Mouse (Mus musculus): ENCODE data around the gene Dazap1. TPM values are rescaled to one million over a fixed set of nuclear protein-coding genes. Genes with fewer than 3 reads are reported as not detected.

The Dazap1 gene
- total RNA-seq, 1 experiment from 2014 or later: 329 TPM

GRCm38 (mm10) chr10:80325045-80325444 is 63.8 kb downstream of the Dazap1 start:
- no peak for ATAC-seq (replicated peaks in 1 of 2; ENCODE audit: insufficient read depth in 1 of 2, low FRiP score in 2 of 2, low TSS enrichment in 1 of 2, low read depth in 1 of 2, poor library complexity in 2 of 2, severe bottlenecking in 2 of 2)

- ATAC-seq (replicated peaks in 1 of 2; ENCODE audit: insufficient read depth in 1 of 2, low FRiP score in 2 of 2, low TSS enrichment in 1 of 2, low read depth in 1 of 2, poor library complexity in 2 of 2, severe bottlenecking in 2 of 2): peak; percentile 90 to 92
Observed at GRCm38 (mm10) chr10:80329273-80330081, 68.2 kb downstream of the Dazap1 start, which contains the start of the genes Pcsk4 and Reep6. Gene Pcsk4 (minus strand): TSS chr10:80329498. Gene Reep6 (plus strand): TSS chr10:80329953.

- ATAC-seq (replicated peaks in 1 of 2; ENCODE audit: insufficient read depth in 1 of 2, low FRiP score in 2 of 2, low TSS enrichment in 1 of 2, low read depth in 1 of 2, poor library complexity in 2 of 2, severe bottlenecking in 2 of 2): no peak; a peak in 1 of 4 replicates
Observed at GRCm38 (mm10) chr10:80330084-80330483, 68.8 kb downstream of the Dazap1 start.

GRCm38 (mm10) chr10:80330888-80331287 is 69.6 kb downstream of the Dazap1 start:
- no peak for ATAC-seq (replicated peaks in 1 of 2; ENCODE audit: insufficient read depth in 1 of 2, low FRiP score in 2 of 2, low TSS enrichment in 1 of 2, low read depth in 1 of 2, poor library complexity in 2 of 2, severe bottlenecking in 2 of 2)

- no peak for ATAC-seq (replicated peaks in 1 of 2; ENCODE audit: insufficient read depth in 1 of 2, low FRiP score in 2 of 2, low TSS enrichment in 1 of 2, low read depth in 1 of 2, poor library complexity in 2 of 2, severe bottlenecking in 2 of 2)
Observed at GRCm38 (mm10) chr10:80331636-80332524, 70.6 kb downstream of the Dazap1 start.

- no peak for ATAC-seq (replicated peaks in 1 of 2; ENCODE audit: insufficient read depth in 1 of 2, low FRiP score in 2 of 2, low TSS enrichment in 1 of 2, low read depth in 1 of 2, poor library complexity in 2 of 2, severe bottlenecking in 2 of 2)
Observed at GRCm38 (mm10) chr10:80332525-80332989, 71.3 kb downstream of the Dazap1 start.

GRCm38 (mm10) chr10:80336263-80336662 is 75.0 kb downstream of the Dazap1 start:
- ATAC-seq (replicated peaks in 1 of 2; ENCODE audit: insufficient read depth in 1 of 2, low FRiP score in 2 of 2, low TSS enrichment in 1 of 2, low read depth in 1 of 2, poor library complexity in 2 of 2, severe bottlenecking in 2 of 2): no peak

Other genes with a start within 250 kb of the Dazap1 start
- 80.9 and 114 TPM in 2 replicates for gene Arhgap45, start 244.8 kb upstream of the Dazap1 start, total RNA-seq (2017)
- 85.5 and 101 TPM in 2 replicates for gene Polr2e, start 221.7 kb upstream of the Dazap1 start, total RNA-seq (2017)
- 306 and 388 TPM in 2 replicates for gene Gpx4, start 214.3 kb upstream of the Dazap1 start, total RNA-seq (2017)
- 26.4 and 32.1 TPM in 2 replicates for gene Sbno2, start 155.9 kb upstream of the Dazap1 start, total RNA-seq (2017)
- 106 and 153 TPM in 2 replicates for gene Stk11, start 145.7 kb upstream of the Dazap1 start, total RNA-seq (2017)
- gene Atp5d, start 122.9 kb upstream of the Dazap1 start, total RNA-seq (2017): 27.9 and 29.8 TPM in 2 replicates
- gene Cbarp, start 120.7 kb upstream of the Dazap1 start, total RNA-seq (2017): 2.2 and 2.4 TPM in 2 replicates
- gene Midn, start 113.2 kb upstream of the Dazap1 start, total RNA-seq (2017): 19.4 and 20.2 TPM in 2 replicates
- 93.6 and 143 TPM in 2 replicates for gene Cirbp, start 95.5 kb upstream of the Dazap1 start, total RNA-seq (2017)
- gene 1600002K03Rik, start 88.5 kb upstream of the Dazap1 start, total RNA-seq (2017): 9.1 and 26.2 TPM in 2 replicates
- not detected in 2 replicates for gene Efna2, start 82.0 kb upstream of the Dazap1 start, total RNA-seq (2017)
- gene Mum1, start 35.1 kb upstream of the Dazap1 start, total RNA-seq (2017): 43.0 and 47.5 TPM in 2 replicates
- 79.6 and 101 TPM in 2 replicates for gene Ndufs7, start 12.4 kb upstream of the Dazap1 start, total RNA-seq (2017)
- 0.81 and 1.8 TPM in 2 replicates for gene Gamt, start 474 bp upstream of the Dazap1 start, total RNA-seq (2017)
- gene Rps15, start 31.0 kb downstream of the Dazap1 start, total RNA-seq (2017): 2,831 and 3,208 TPM in 2 replicates
- gene Apc2, start 34.5 kb downstream of the Dazap1 start, total RNA-seq (2017): 0.30 and 0.75 TPM in 2 replicates
- gene 2310011J03Rik, start 59.1 kb downstream of the Dazap1 start, total RNA-seq (2017): 8.5 and 17.6 TPM in 2 replicates
- gene Pcsk4, start 68.0 kb downstream of the Dazap1 start, total RNA-seq (2017): 2.9 and 3.1 TPM in 2 replicates
- 2.1 and 2.9 TPM in 2 replicates for gene Reep6, start 68.5 kb downstream of the Dazap1 start, total RNA-seq (2017)
- 0.25 and 0.40 TPM in 2 replicates for gene Adamtsl5, start 86.9 kb downstream of the Dazap1 start, total RNA-seq (2017)
- not detected in 2 replicates for gene Plk5, start 95.0 kb downstream of the Dazap1 start, total RNA-seq (2017)
- gene Mex3d, start 126.2 kb downstream of the Dazap1 start, total RNA-seq (2017): 8.8 and 9.9 TPM in 2 replicates
- 40.6 and 89.6 TPM in 2 replicates for gene Mbd3, start 138.1 kb downstream of the Dazap1 start, total RNA-seq (2017)
- gene Uqcr11, start 145.3 kb downstream of the Dazap1 start, total RNA-seq (2017): 94.4 and 127 TPM in 2 replicates
- 52.6 and 54.4 TPM in 2 replicates for gene Tcf3, start 172.2 kb downstream of the Dazap1 start, total RNA-seq (2017)
- gene Onecut3, start 233.3 kb downstream of the Dazap1 start, total RNA-seq (2017): not detected in 2 replicates

Measured in hematopoietic stem cell, adult 5-6 weeks (primary cell).